Mouse (Mus musculus) embryonic facial prominence, embryonic 14.5 days (tissue): ENCODE results near the gene Cyp2a12. TPM values are rescaled to one million over a fixed set of nuclear protein-coding genes. Genes with fewer than 3 reads are reported as not detected.
"Not testable (repeated sequence)": the region's sequence is repeated elsewhere in the genome, so short reads cannot be mapped to it uniquely, and the experiment has no call there.

Experiments used
- ATAC-seq: fragments of 200-750 bp; cut with Nextera tagmentation; 2 replicates; pipeline ENCODE4 v1.8.0; 2017; ENCODE audit warnings: low read depth, moderate number of reproducible peaks, moderate TSS enrichment
- DNase-seq: peaks from one replicate; pipeline ENCODE4 v3.0.0-alpha.2; 2015; ENCODE audit warnings: low spot score
- H3K27ac ChIP-seq: fragments of 300-500 bp; sonication (generic); replicated peaks from 2 replicates; pipeline ENCODE4 v1.5.1; 2014; ENCODE audit warnings: low read depth, mild to moderate bottlenecking, low read length, moderate library complexity
- H3K27me3 ChIP-seq: fragments of 300-500 bp; sonication (generic); replicated peaks from 2 replicates; pipeline ENCODE4 v1.6.1; 2014; ENCODE audit warnings: low read length; ENCODE audit not compliant: control insufficient read depth, insufficient read depth
- H3K36me3 ChIP-seq: fragments of 300-500 bp; sonication (generic); 2 replicates; pipeline ENCODE4 v1.6.1; 2014; ENCODE audit warnings: low read length, mixed read lengths; ENCODE audit not compliant: control insufficient read depth, insufficient read depth
- H3K4me1 ChIP-seq: fragments of 300-500 bp; sonication (generic); 2 replicates; pipeline ENCODE4 v1.6.1; 2014; ENCODE audit warnings: antibody characterized with exemption, low read length; ENCODE audit not compliant: control insufficient read depth, insufficient read depth
- H3K4me2 ChIP-seq: fragments of 300-500 bp; sonication (generic); 2 replicates; pipeline ENCODE4 v1.6.1; 2014; ENCODE audit warnings: low read depth, mild to moderate bottlenecking, low read length, moderate library complexity, mixed read lengths
- H3K4me3 ChIP-seq: fragments of 300-500 bp; sonication (generic); 2 replicates; pipeline ENCODE4 v1.5.1; 2014; ENCODE audit warnings: low read depth, mild to moderate bottlenecking, low read length
- H3K9ac ChIP-seq: fragments of 300-500 bp; sonication (generic); 2 replicates; pipeline ENCODE4 v1.6.1; 2014; ENCODE audit warnings: low read depth, mild to moderate bottlenecking, low read length, moderate library complexity, mixed read lengths
- H3K9me3 ChIP-seq: fragments of 300-500 bp; sonication (generic); 2 replicates; pipeline ENCODE4 v1.6.1; 2016; ENCODE audit warnings: low read length; ENCODE audit not compliant: control insufficient read depth
- WGBS: fragments of 180-500 bp; shearing (Covaris S2); extraction: QIAGEN DNeasy Blood & Tissue Kit; methylation state at CpG from one replicate; pipeline ENCODE4 v1.1.7; 2014; 5-methylcytosine and 5-hydroxymethylcytosine counted together
- polyA plus RNA-seq: library from polyadenylated mRNA; unstranded; fragments of >200 nt; fragmentation: Nextera tagmentation; extraction: Ambion mirVana; gene quantifications from 2 replicates; pipeline ENCODE4 v1.2.1, GENCODE M21; 2014

The Cyp2a12 gene
- polyA plus RNA-seq = not detected in 2 replicates

- no peak within 1 kb of the TSS for H3K4me2 ChIP-seq
- WGBS = 85% methylated on average over 2 of the region's 2 CpGs
- no peak within 1 kb of the TSS for H3K4me3 ChIP-seq
- no peak for ATAC-seq
- no peaks in the 10 kb centered on the region for H3K9me3 ChIP-seq
- no peaks in the 10 kb centered on the region for H3K4me1 ChIP-seq
- no peak within 1 kb of the TSS for H3K9ac ChIP-seq
- no peak within 1 kb of the TSS for H3K27ac ChIP-seq
- H3K36me3 ChIP-seq = no peaks in the 10 kb centered on the region
- DNase-seq = no peak
- no peaks in the 10 kb centered on the region for H3K27me3 ChIP-seq
Observed at GRCm38 (mm10) chr7:27028789-27029188, at the start of gene Cyp2a12. Gene Cyp2a12, plus strand, starts transcription at chr7:27029081.

GRCm38 (mm10) chr7:26981464-26981863, 47.4 kb upstream of the Cyp2a12 start:
- H3K27me3 ChIP-seq, H3K4me1 ChIP-seq, DNase-seq, H3K36me3 ChIP-seq, H3K4me3 ChIP-seq, ATAC-seq, H3K9me3 ChIP-seq, H3K9ac ChIP-seq, H3K27ac ChIP-seq, H3K4me2 ChIP-seq: not testable (repeated sequence)
- WGBS = 72% methylated on average over 2 of the region's 2 CpGs

- DNase-seq, H3K9me3 ChIP-seq, H3K27ac ChIP-seq, H3K4me2 ChIP-seq, ATAC-seq, H3K27me3 ChIP-seq, H3K4me1 ChIP-seq, H3K36me3 ChIP-seq, H3K9ac ChIP-seq, H3K4me3 ChIP-seq: not testable (repeated sequence)
- 76% methylated on average over 1 of the region's 1 CpGs for WGBS
Observed at GRCm38 (mm10) chr7:26981937-26982336, 46.9 kb upstream of the Cyp2a12 start.

GRCm38 (mm10) chr7:26982551-26982950, 46.3 kb upstream of the Cyp2a12 start:
- no peaks in the 10 kb centered on the region for H3K36me3 ChIP-seq
- WGBS = 24% methylated on average over 1 of the region's 1 CpGs
- H3K27me3 ChIP-seq = no peaks in the 10 kb centered on the region
- no peaks in the 10 kb centered on the region for H3K9me3 ChIP-seq
- DNase-seq = no peak
- H3K4me2 ChIP-seq = no peak overlapping the region
- no peak overlapping the region for H3K27ac ChIP-seq
- no peaks in the 10 kb centered on the region for H3K4me1 ChIP-seq
- no peak overlapping the region for H3K9ac ChIP-seq
- ATAC-seq = no peak
- no peak overlapping the region for H3K4me3 ChIP-seq

- 13% methylated on average over 1 of the region's 1 CpGs for WGBS
- not testable (repeated sequence) for H3K4me1 ChIP-seq, H3K27me3 ChIP-seq, ATAC-seq, DNase-seq, H3K27ac ChIP-seq, H3K4me3 ChIP-seq, H3K9me3 ChIP-seq, H3K9ac ChIP-seq, H3K4me2 ChIP-seq, H3K36me3 ChIP-seq
Observed at GRCm38 (mm10) chr7:26983151-26983550, 45.7 kb upstream of the Cyp2a12 start.

GRCm38 (mm10) chr7:27026581-27026980, 2.3 kb upstream of the Cyp2a12 start:
- H3K27me3 ChIP-seq, ATAC-seq, H3K36me3 ChIP-seq, H3K4me3 ChIP-seq, H3K4me2 ChIP-seq, H3K27ac ChIP-seq, H3K4me1 ChIP-seq, H3K9me3 ChIP-seq, H3K9ac ChIP-seq, DNase-seq: not testable (repeated sequence)

GRCm38 (mm10) chr7:27048886-27049285, 20.0 kb downstream of the Cyp2a12 start:
- H3K36me3 ChIP-seq, H3K27me3 ChIP-seq, H3K4me1 ChIP-seq, H3K9me3 ChIP-seq, H3K4me3 ChIP-seq, H3K4me2 ChIP-seq, H3K9ac ChIP-seq, ATAC-seq, H3K27ac ChIP-seq, DNase-seq: not testable (repeated sequence)
- WGBS = 65% methylated on average over 1 of the region's 1 CpGs

- not testable (repeated sequence) for ATAC-seq, H3K27me3 ChIP-seq, H3K4me2 ChIP-seq, H3K4me1 ChIP-seq, H3K9me3 ChIP-seq, DNase-seq, H3K36me3 ChIP-seq, H3K27ac ChIP-seq, H3K9ac ChIP-seq, H3K4me3 ChIP-seq
- 92% methylated on average over 2 of the region's 2 CpGs for WGBS
Observed at GRCm38 (mm10) chr7:27059333-27059732, 30.5 kb downstream of the Cyp2a12 start.

GRCm38 (mm10) chr7:27059896-27060295, 31.0 kb downstream of the Cyp2a12 start:
- not testable (repeated sequence) for H3K4me3 ChIP-seq, H3K27ac ChIP-seq, H3K9ac ChIP-seq, H3K36me3 ChIP-seq, DNase-seq, H3K9me3 ChIP-seq, ATAC-seq, H3K4me2 ChIP-seq, H3K4me1 ChIP-seq, H3K27me3 ChIP-seq
